Mouse (Mus musculus) lung, postnatal 0 days (tissue): ENCODE data around the gene Mfap2.

ENCODE experiments used
- CTCF ChIP-seq: IDR thresholded peaks from 2 replicates; pipeline ENCODE4 v1.5.1; 2016; ENCODE audit warnings: antibody characterized with exemption, mild to moderate bottlenecking
- EP300 ChIP-seq: IDR thresholded peaks from 2 replicates; pipeline ENCODE4 v1.6.1; 2016; ENCODE audit warnings: antibody characterized with exemption, mild to moderate bottlenecking, control low read depth

DNA sequence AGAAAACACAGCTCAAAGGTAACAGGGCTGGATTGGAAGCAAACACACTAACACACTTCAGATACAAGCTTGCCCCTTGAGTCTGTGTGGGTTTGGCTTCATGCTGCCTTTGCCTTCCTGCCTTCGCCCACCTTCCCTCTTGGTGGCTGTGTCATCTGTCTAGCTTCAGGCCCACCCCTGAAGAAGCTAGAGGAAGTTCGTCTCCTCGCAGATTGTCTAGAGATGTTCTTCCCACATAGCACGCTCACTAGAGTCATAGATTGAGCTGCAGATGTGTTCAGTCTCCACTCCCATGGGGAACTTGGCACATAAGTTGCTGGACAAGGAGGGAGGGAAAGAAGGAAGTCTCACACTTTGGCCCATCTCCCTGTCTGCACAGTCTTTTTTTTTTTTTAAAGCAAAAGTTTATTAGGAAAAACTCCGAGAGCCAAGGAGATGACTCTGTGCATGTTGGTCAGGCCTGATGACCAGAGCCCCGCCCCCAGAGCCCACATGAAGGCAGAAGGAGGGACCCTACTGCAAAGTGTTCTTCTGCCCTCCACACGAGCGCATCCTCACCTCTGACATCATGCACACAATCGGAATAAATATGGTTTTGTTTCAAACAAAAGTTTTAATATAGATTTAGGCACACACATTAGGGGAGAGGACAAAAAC, 46.1 kb upstream of the Mfap2 start:
- no peak for TF ChIP-seq CTCF
- no peak for TF ChIP-seq EP300
